Mouse (Mus musculus): Measurements from ENCODE around the gene Rpp25. TPM values are rescaled to one million over a fixed set of nuclear protein-coding genes. Genes with fewer than 3 reads are reported as not detected.
A peak's percentile ranks its signal among the peaks of the same experiment; 100 is the strongest.

The Rpp25 gene
- polyA plus RNA-seq, 1 experiment from 2014 or later, result 30.0 TPM

GRCm38 (mm10) chr9:57504891-57505290 lies 1.1 kb downstream of the Rpp25 start:
- Histone ChIP-seq H3K27ac (ENCODE audit: low read length) (peak overlapping the region; percentile 65), H3K4me1 (ENCODE audit: control insufficient read depth, insufficient read depth, low read length) (peaks cover 45% of the 10 kb centered on the region), H3K9me3 (replicated peaks; ENCODE audit: control insufficient read depth, low read length, poor library complexity, severe bottlenecking) (no peaks in the 10 kb centered on the region), H3K9ac (ENCODE audit: low read depth, low read length) (peak overlapping the region; percentile 65; the same call in 1 of the 2 replicates), H3K4me3 (ENCODE audit: low read depth, low read length) (peak overlapping the region; percentile 48), H3K4me2 (ENCODE audit: low read length) (peak overlapping the region; percentile 89), H3K27me3 (ENCODE audit: control insufficient read depth, insufficient read depth, low read depth, low read length) (peaks cover 27% of the 10 kb centered on the region), H3K36me3 (ENCODE audit: control insufficient read depth, insufficient read depth, low read length) (no peaks in the 10 kb centered on the region)
- ATAC-seq, result no peak
- 45% methylated on average over 10 of the region's 10 CpGs for WGBS

GRCm38 (mm10) chr9:57505700-57506099 lies 1.9 kb downstream of the Rpp25 start:
- Histone ChIP-seq H3K27ac (ENCODE audit: low read length) (peak overlapping the region; percentile 65), H3K4me1 (ENCODE audit: control insufficient read depth, insufficient read depth, low read length) (peaks cover 45% of the 10 kb centered on the region), H3K9ac (ENCODE audit: low read depth, low read length) (no peak overlapping the region), H3K36me3 (ENCODE audit: control insufficient read depth, insufficient read depth, low read length) (no peaks in the 10 kb centered on the region), H3K27me3 (ENCODE audit: control insufficient read depth, insufficient read depth, low read depth, low read length) (peaks cover 23% of the 10 kb centered on the region), H3K4me3 (ENCODE audit: low read depth, low read length) (0 out of 2 replicates have a peak overlapping the region, but pooled peaks have one; percentile 6), H3K4me2 (ENCODE audit: low read length) (peak overlapping the region; percentile 89), H3K9me3 (replicated peaks; ENCODE audit: control insufficient read depth, low read length, poor library complexity, severe bottlenecking) (no peaks in the 10 kb centered on the region)
- WGBS, result 6% methylated on average over 8 of the region's 8 CpGs
- ATAC-seq, result peak; percentile 90

- Histone ChIP-seq H3K4me3 (ENCODE audit: low read depth, low read length) (no peak overlapping the region), H3K9ac (ENCODE audit: low read depth, low read length) (no peak overlapping the region), H3K27me3 (ENCODE audit: control insufficient read depth, insufficient read depth, low read depth, low read length) (no peaks in the 10 kb centered on the region), H3K9me3 (replicated peaks; ENCODE audit: control insufficient read depth, low read length, poor library complexity, severe bottlenecking) (no peaks in the 10 kb centered on the region), H3K4me1 (ENCODE audit: control insufficient read depth, insufficient read depth, low read length) (peaks cover 6% of the 10 kb centered on the region; the same call in 1 of the 2 replicates), H3K4me2 (ENCODE audit: low read length) (no peak overlapping the region), H3K36me3 (ENCODE audit: control insufficient read depth, insufficient read depth, low read length) (no peaks in the 10 kb centered on the region), H3K27ac (ENCODE audit: low read length) (no peak overlapping the region)
- 52% methylated on average over 2 of the region's 2 CpGs for WGBS
- ATAC-seq, result no peak
Measured at GRCm38 (mm10) chr9:57510577-57510976, 6.8 kb downstream of the Rpp25 start.

- H3K9me3 ChIP-seq (replicated peaks; ENCODE audit: control insufficient read depth, low read length, poor library complexity, severe bottlenecking), result no peaks in the 10 kb centered on the region
- H3K4me2 ChIP-seq (ENCODE audit: low read length), result no peak overlapping the region
- H3K4me3 ChIP-seq (ENCODE audit: low read depth, low read length), result no peak overlapping the region
- H3K27ac ChIP-seq (ENCODE audit: low read length), result peak overlapping the region; percentile 63
- ATAC-seq, result no peak
- no peaks in the 10 kb centered on the region for H3K27me3 ChIP-seq (ENCODE audit: control insufficient read depth, insufficient read depth, low read depth, low read length)
- H3K9ac ChIP-seq (ENCODE audit: low read depth, low read length), result no peak overlapping the region; the same call in 1 of the 2 replicates
- H3K36me3 ChIP-seq (ENCODE audit: control insufficient read depth, insufficient read depth, low read length), result no peaks in the 10 kb centered on the region
- peaks cover 7% of the 10 kb centered on the region for H3K4me1 ChIP-seq (ENCODE audit: control insufficient read depth, insufficient read depth, low read length)
- 5% methylated on average over 3 of the region's 3 CpGs for WGBS
Measured at GRCm38 (mm10) chr9:57517113-57517512, 13.3 kb downstream of the Rpp25 start.

- peak overlapping the region; percentile 96 for H3K4me3 ChIP-seq (ENCODE audit: low read depth, low read length)
- H3K9ac ChIP-seq (ENCODE audit: low read depth, low read length), result peak overlapping the region; percentile 99
- H3K36me3 ChIP-seq (ENCODE audit: control insufficient read depth, insufficient read depth, low read length), result no peaks in the 10 kb centered on the region
- peak overlapping the region; percentile 93 for H3K27ac ChIP-seq (ENCODE audit: low read length)
- H3K9me3 ChIP-seq (replicated peaks; ENCODE audit: control insufficient read depth, low read length, poor library complexity, severe bottlenecking), result no peaks in the 10 kb centered on the region
- H3K27me3 ChIP-seq (ENCODE audit: control insufficient read depth, insufficient read depth, low read depth, low read length), result no peaks in the 10 kb centered on the region
- WGBS, result 23% methylated on average over 16 of the region's 16 CpGs
- peak; percentile 58 for ATAC-seq
- H3K4me1 ChIP-seq (ENCODE audit: control insufficient read depth, insufficient read depth, low read length), result peaks cover 36% of the 10 kb centered on the region
- H3K4me2 ChIP-seq (ENCODE audit: low read length), result peak overlapping the region; percentile 63
Measured at GRCm38 (mm10) chr9:57520375-57521055, 16.7 kb downstream of the Rpp25 start.

- Histone ChIP-seq H3K36me3 (ENCODE audit: control insufficient read depth, insufficient read depth, low read length) (no peaks in the 10 kb centered on the region), H3K9me3 (replicated peaks; ENCODE audit: control insufficient read depth, low read length, poor library complexity, severe bottlenecking) (no peaks in the 10 kb centered on the region), H3K27me3 (ENCODE audit: control insufficient read depth, insufficient read depth, low read depth, low read length) (no peaks in the 10 kb centered on the region), H3K9ac (ENCODE audit: low read depth, low read length) (peak within 1 kb of the TSS; percentile 99), H3K4me3 (ENCODE audit: low read depth, low read length) (peak within 1 kb of the TSS; percentile 96), H3K4me1 (ENCODE audit: control insufficient read depth, insufficient read depth, low read length) (peaks cover 41% of the 10 kb centered on the region), H3K4me2 (ENCODE audit: low read length) (peak within 1 kb of the TSS; percentile 66), H3K27ac (ENCODE audit: low read length) (peak within 1 kb of the TSS; percentile 93)
- under 1% methylated on average over 85 of the region's 95 CpGs for WGBS
- peak; percentile 96 for ATAC-seq
Measured at GRCm38 (mm10) chr9:57521056-57521911, 17.5 kb downstream of the Rpp25 start, which contains the start of gene Cox5a. Gene Cox5a, plus strand, starts transcription at chr9:57521274.

- WGBS, result 37% methylated on average over 7 of the region's 7 CpGs
- Histone ChIP-seq H3K4me1 (ENCODE audit: control insufficient read depth, insufficient read depth, low read length) (peaks cover 39% of the 10 kb centered on the region), H3K27ac (ENCODE audit: low read length) (no peak overlapping the region), H3K36me3 (ENCODE audit: control insufficient read depth, insufficient read depth, low read length) (no peaks in the 10 kb centered on the region), H3K9ac (ENCODE audit: low read depth, low read length) (peak overlapping the region; percentile 99), H3K4me3 (ENCODE audit: low read depth, low read length) (peak overlapping the region; percentile 96), H3K9me3 (replicated peaks; ENCODE audit: control insufficient read depth, low read length, poor library complexity, severe bottlenecking) (no peaks in the 10 kb centered on the region), H3K27me3 (ENCODE audit: control insufficient read depth, insufficient read depth, low read depth, low read length) (no peaks in the 10 kb centered on the region), H3K4me2 (ENCODE audit: low read length) (peak overlapping the region; percentile 66)
- ATAC-seq, result no peak
Measured at GRCm38 (mm10) chr9:57522114-57522860, 18.5 kb downstream of the Rpp25 start.

- ATAC-seq, result no peak
- Histone ChIP-seq H3K9ac (ENCODE audit: low read depth, low read length) (peak overlapping the region; percentile 99; the same call in 1 of the 2 replicates), H3K4me3 (ENCODE audit: low read depth, low read length) (peak overlapping the region; percentile 96; the same call in 1 of the 2 replicates), H3K4me1 (ENCODE audit: control insufficient read depth, insufficient read depth, low read length) (peaks cover 39% of the 10 kb centered on the region), H3K27ac (ENCODE audit: low read length) (no peak overlapping the region), H3K36me3 (ENCODE audit: control insufficient read depth, insufficient read depth, low read length) (no peaks in the 10 kb centered on the region), H3K9me3 (replicated peaks; ENCODE audit: control insufficient read depth, low read length, poor library complexity, severe bottlenecking) (no peaks in the 10 kb centered on the region), H3K4me2 (ENCODE audit: low read length) (peak overlapping the region; percentile 66), H3K27me3 (ENCODE audit: control insufficient read depth, insufficient read depth, low read depth, low read length) (no peaks in the 10 kb centered on the region)
- WGBS, result 82% methylated on average over 4 of the region's 4 CpGs
Measured at GRCm38 (mm10) chr9:57522861-57523246, 19.0 kb downstream of the Rpp25 start.
